15 mouse cellular contexts compared by ENCODE assay signal in genomic region chr15:77126674-77127073, GRCm38 (mm10).
"Had no signal": no experiment of that assay in that cellular context is flagged by ENCODE, and none has a peak within 500 bp of the region (broad histone marks: within the 10 kb centered on the region; RNA-seq: fewer than 3 reads in every experiment).

No protein-coding gene starts in this region.

- ATAC-seq: midbrain, embryonic 13.5 days; midbrain, embryonic 16.5 days had no signal

- H3K4me1 ChIP-seq: midbrain, embryonic 10.5 days; neural tube, embryonic 12.5 days; stomach, embryonic 15.5 days had no signal

- DNase-seq: lung, adult 18-20 months; lung, embryonic 14.5 days; lung, postnatal 10 days; lung, postnatal 4 days; right cerebral cortex, postnatal 14 days; thymus, adult 2 months; thymus, postnatal 25 days; thymus, postnatal 4 days had no signal

- H3K9ac ChIP-seq: liver, embryonic 15.5 days; lung, embryonic 14.5 days; midbrain, embryonic 13.5 days; neural tube, embryonic 12.5 days; stomach, embryonic 15.5 days had no signal

- H3K9me3 ChIP-seq: liver, embryonic 15.5 days; midbrain, embryonic 10.5 days; midbrain, embryonic 13.5 days; neural tube, embryonic 12.5 days; stomach, embryonic 15.5 days had no signal

- H3K4me3 ChIP-seq: liver, embryonic 15.5 days; midbrain, embryonic 10.5 days; midbrain, embryonic 13.5 days; neural tube, embryonic 12.5 days; stomach, embryonic 15.5 days had no signal

- H3K27me3 ChIP-seq: liver, embryonic 15.5 days; midbrain, embryonic 13.5 days; neural tube, embryonic 12.5 days; stomach, embryonic 15.5 days had no signal

- H3K36me3 ChIP-seq: liver, embryonic 15.5 days had no signal

- H3K4me2 ChIP-seq: liver, embryonic 15.5 days; lung, embryonic 14.5 days; midbrain, embryonic 13.5 days; neural tube, embryonic 12.5 days; stomach, embryonic 15.5 days had no signal

- H3K27ac ChIP-seq: liver, embryonic 15.5 days; midbrain, embryonic 10.5 days; midbrain, embryonic 13.5 days; neural tube, embryonic 12.5 days; stomach, embryonic 15.5 days; stomach, postnatal 0 days had no signal
